Mouse (Mus musculus): ENCODE results near the gene Capn2. TPM values are rescaled to one million over a fixed set of nuclear protein-coding genes. Genes with fewer than 3 reads are reported as not detected.

The Capn2 gene
- polyA plus RNA-seq, 1 experiment from 2014 or later = 107 TPM

DNA sequence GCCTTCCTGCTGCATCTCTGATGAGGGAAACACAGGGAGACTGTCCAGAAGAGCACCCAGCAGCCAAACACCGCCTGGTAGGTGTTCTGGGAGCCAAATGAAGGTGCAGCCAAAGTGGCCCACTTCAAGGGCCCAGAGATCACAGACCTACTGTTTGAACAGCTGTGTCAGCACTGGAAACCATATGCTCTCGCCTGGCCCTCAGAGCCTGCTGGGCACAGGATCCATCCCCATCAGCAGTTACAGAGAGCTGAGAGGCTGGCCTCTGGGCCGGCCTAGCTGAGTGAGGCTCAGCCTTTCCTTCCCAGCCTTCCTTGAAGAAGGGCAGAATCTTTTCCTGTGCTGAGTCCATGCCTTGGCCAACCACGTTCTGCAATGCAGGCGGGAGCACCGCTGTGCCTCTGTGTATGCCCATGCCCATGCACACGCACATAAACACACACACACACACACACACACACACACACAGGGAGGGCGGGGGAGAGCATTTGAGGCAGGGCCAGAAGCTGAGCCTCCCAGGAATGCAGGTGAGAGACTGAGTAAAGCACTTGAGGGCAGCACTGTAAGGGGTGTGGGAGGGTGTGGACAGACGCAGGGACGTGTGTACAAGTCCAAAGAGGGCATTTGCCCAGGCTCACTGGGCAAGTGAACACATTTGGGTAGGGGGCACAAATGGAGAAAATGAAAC, 8.2 kb downstream of the Capn2 start:
- Histone ChIP-seq H3K4me2 (no peak overlapping the region), H3K27ac (no peak overlapping the region), H3K4me3 (replicated peaks) (no peak overlapping the region), H3K9ac (no peak overlapping the region), H3K27me3 (replicated peaks) (no peaks in the 10 kb centered on the region), H3K4me1 (peaks cover 22% of the 10 kb centered on the region), H3K36me3 (peaks cover 23% of the 10 kb centered on the region), H3K9me3 (no peaks in the 10 kb centered on the region)
- 0 out of 2 replicates have a peak, but pooled peaks have one; percentile 20 for ATAC-seq (ENCODE audit: insufficient read depth, low FRiP score, low read depth)
- 69% methylated on average over 10 of the region's 10 CpGs for WGBS

DNA sequence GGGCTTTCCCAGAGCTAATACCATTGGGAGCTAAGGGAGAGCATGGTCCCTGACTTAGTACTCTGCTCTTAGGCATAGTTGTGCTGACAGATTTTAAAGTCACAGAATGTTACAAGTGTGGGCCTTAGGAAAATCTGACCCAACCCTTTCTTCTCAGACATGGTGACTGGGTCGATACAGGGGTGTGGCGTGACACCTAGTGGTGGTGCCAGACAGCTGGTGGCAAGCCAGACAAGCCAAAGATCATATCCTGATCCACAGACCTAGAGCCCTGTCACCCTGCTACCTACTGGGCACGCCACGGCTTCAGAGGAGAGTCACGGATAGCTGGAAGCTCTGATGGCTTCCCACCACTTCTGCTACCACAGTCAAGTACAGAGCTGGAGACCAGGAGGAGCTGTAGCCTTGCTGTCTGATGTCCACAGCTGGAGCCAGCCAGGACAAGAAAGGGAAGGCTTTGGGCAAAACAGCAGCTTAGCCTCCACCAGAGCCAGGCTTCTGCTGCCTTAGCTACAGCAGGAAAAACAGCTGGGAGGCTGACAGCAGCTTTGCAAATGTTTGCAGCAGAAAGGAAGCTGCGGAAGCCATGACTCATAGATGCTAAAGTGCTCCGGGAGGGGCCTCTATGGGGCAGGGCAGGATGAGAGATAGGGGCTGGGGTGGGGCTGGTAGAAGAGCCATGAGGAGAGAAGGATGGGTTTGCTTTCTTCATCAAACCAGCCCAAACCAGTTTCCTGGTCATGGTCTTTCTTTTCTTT, 11.0 kb downstream of the Capn2 start:
- H3K4me2 ChIP-seq = peak overlapping the region; percentile 33; the same call in 1 of the 2 replicates
- H3K9me3 ChIP-seq = no peaks in the 10 kb centered on the region
- no peak overlapping the region for H3K4me3 ChIP-seq (replicated peaks)
- 29% methylated on average over 7 of the region's 7 CpGs for WGBS
- H3K27me3 ChIP-seq (replicated peaks) = no peaks in the 10 kb centered on the region
- H3K27ac ChIP-seq = peak overlapping the region; percentile 88
- no peak overlapping the region for H3K9ac ChIP-seq
- H3K36me3 ChIP-seq = peaks cover 23% of the 10 kb centered on the region
- peaks cover 41% of the 10 kb centered on the region for H3K4me1 ChIP-seq
- ATAC-seq (ENCODE audit: insufficient read depth, low FRiP score, low read depth) = peak; percentile 63

DNA sequence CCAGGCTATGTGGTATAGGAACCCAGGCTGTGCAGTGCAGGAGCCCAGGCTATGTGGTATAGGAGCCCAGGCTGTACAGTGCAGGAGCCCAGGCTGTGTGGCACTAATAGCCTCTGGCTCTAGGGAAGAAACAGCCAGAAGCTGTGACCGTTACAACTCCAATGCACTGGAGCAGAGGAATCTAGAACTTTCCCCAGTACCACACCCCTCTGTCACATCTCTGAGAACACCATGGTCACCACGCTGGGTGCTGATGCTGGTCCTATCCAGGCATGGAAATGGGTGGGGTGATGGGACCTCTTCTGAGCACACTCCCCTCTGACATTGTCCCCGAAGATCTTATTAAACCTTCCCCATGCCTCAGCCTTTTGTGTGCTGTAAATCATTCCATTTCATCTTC, 12.1 kb downstream of the Capn2 start:
- Histone ChIP-seq H3K4me2 (no peak overlapping the region), H3K27me3 (replicated peaks) (no peaks in the 10 kb centered on the region), H3K27ac (no peak overlapping the region), H3K36me3 (peaks cover 14% of the 10 kb centered on the region; the same call in 1 of the 2 replicates), H3K9ac (no peak overlapping the region), H3K4me3 (replicated peaks) (no peak overlapping the region), H3K4me1 (peaks cover 46% of the 10 kb centered on the region), H3K9me3 (no peaks in the 10 kb centered on the region)
- 90% methylated on average over 3 of the region's 3 CpGs for WGBS
- ATAC-seq (ENCODE audit: insufficient read depth, low FRiP score, low read depth) = no peak

- Histone ChIP-seq H3K27ac (peak overlapping the region; percentile 80), H3K4me2 (peak overlapping the region; percentile 38; the same call in 1 of the 2 replicates), H3K9ac (no peak overlapping the region), H3K9me3 (no peaks in the 10 kb centered on the region), H3K36me3 (0 out of 2 replicates have a peak, but pooled peaks cover 7% of the 10 kb centered on the region), H3K4me1 (peaks cover 56% of the 10 kb centered on the region), H3K27me3 (replicated peaks) (no peaks in the 10 kb centered on the region), H3K4me3 (replicated peaks) (no peak overlapping the region)
- WGBS = 17% methylated on average over 4 of the region's 4 CpGs
- ATAC-seq (ENCODE audit: insufficient read depth, low FRiP score, low read depth) = peak; percentile 45; the same call in 1 of the 2 replicates
These were observed 13.2 kb downstream of the Capn2 start for GRCm38 (mm10) chr1:182504223-182504622.

DNA sequence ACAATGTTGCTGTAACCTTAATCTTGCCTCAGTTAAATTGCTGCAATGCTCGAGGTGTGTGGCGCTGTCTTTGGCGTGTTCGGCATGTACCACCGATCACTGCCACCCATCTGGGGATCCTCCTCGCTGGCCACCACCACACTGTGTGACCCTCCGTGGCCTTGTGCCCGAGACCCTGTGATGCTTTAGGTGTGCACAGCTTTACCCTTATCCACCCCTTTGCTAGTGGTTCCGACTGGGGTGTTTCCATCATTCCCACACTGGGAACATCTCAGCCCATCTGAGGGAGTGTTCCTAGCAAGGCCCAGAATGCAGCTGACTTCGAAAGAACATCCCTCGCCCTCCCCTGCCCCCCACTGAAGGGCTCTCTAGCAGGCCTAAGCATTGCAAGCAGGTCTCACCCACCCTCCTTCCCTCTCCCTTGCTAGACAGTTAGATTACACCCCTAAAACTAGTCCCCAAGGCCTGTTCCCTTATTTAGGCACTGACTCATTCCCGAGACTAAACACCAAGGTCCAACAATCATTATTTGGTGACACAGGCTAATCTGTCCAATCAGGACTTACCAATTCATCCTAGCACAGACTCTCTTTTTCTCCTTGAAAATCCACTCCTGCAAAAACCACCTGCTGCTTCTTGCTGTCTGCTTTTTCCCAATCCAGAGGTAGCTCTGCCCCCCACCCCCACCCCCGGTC, 14.1 kb downstream of the Capn2 start:
- WGBS = 84% methylated on average over 13 of the region's 13 CpGs
- Histone ChIP-seq H3K9ac (no peak overlapping the region), H3K27ac (peak overlapping the region; percentile 80; the same call in 1 of the 2 replicates), H3K9me3 (no peaks in the 10 kb centered on the region), H3K27me3 (replicated peaks) (no peaks in the 10 kb centered on the region), H3K4me1 (peaks cover 56% of the 10 kb centered on the region), H3K4me2 (no peak overlapping the region), H3K4me3 (replicated peaks) (no peak overlapping the region), H3K36me3 (no peaks in the 10 kb centered on the region)
- ATAC-seq (ENCODE audit: insufficient read depth, low FRiP score, low read depth) = no peak

GRCm38 (mm10) chr1:182502491-182503050, 14.8 kb downstream of the Capn2 start:
- 83% methylated on average over 7 of the region's 7 CpGs for WGBS
- Histone ChIP-seq H3K9me3 (no peaks in the 10 kb centered on the region), H3K4me1 (peaks cover 56% of the 10 kb centered on the region), H3K4me3 (replicated peaks) (no peak overlapping the region), H3K9ac (no peak overlapping the region), H3K27ac (no peak overlapping the region), H3K27me3 (replicated peaks) (no peaks in the 10 kb centered on the region), H3K4me2 (no peak overlapping the region), H3K36me3 (no peaks in the 10 kb centered on the region)
- no peak for ATAC-seq (ENCODE audit: insufficient read depth, low FRiP score, low read depth)

GRCm38 (mm10) chr1:182501815-182502405, 15.5 kb downstream of the Capn2 start:
- Histone ChIP-seq H3K4me3 (replicated peaks) (no peak overlapping the region), H3K27me3 (replicated peaks) (no peaks in the 10 kb centered on the region), H3K4me2 (no peak overlapping the region), H3K27ac (no peak overlapping the region), H3K36me3 (no peaks in the 10 kb centered on the region), H3K4me1 (peaks cover 62% of the 10 kb centered on the region), H3K9ac (no peak overlapping the region), H3K9me3 (no peaks in the 10 kb centered on the region)
- ATAC-seq (ENCODE audit: insufficient read depth, low FRiP score, low read depth) = no peak
- 80% methylated on average over 7 of the region's 7 CpGs for WGBS

DNA sequence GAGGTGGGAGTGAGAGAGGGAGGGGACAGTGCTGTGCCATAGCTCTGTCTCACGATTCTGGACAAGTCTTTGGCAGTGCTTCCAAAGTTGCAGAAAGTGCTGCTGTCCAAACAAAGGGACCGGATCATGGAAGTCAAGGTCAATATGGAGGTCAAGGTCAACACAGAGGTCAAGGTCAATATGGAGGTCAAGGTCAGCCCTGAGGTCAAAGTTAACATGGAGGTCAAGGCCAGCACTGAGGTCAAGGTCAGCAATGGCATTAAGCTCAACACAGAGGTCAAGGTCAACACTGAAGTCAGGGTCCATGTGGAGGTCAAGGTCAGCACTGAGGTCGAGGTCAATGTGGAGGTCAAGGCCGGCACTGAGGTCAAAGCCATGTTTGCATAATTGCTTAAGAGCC, 16.6 kb downstream of the Capn2 start:
- 75% methylated on average over 4 of the region's 4 CpGs for WGBS
- no peak overlapping the region for H3K9ac ChIP-seq

GRCm38 (mm10) chr1:182500224-182500623, 17.2 kb downstream of the Capn2 start:
- no peaks in the 10 kb centered on the region for H3K9me3 ChIP-seq
- WGBS = 72% methylated on average over 4 of the region's 4 CpGs
- H3K4me2 ChIP-seq = no peak overlapping the region
- no peak overlapping the region for H3K9ac ChIP-seq
- peaks cover 58% of the 10 kb centered on the region for H3K4me1 ChIP-seq
- no peak for ATAC-seq (ENCODE audit: insufficient read depth, low FRiP score, low read depth)
- H3K27ac ChIP-seq = 0 out of 2 replicates have a peak overlapping the region, but pooled peaks have one; percentile 26
- no peaks in the 10 kb centered on the region for H3K36me3 ChIP-seq
- H3K4me3 ChIP-seq (replicated peaks) = no peak overlapping the region
- no peaks in the 10 kb centered on the region for H3K27me3 ChIP-seq (replicated peaks)

More for the DNA sequence above, 16.6 kb downstream of the Capn2 start:
- Histone ChIP-seq H3K27ac (no peak overlapping the region), H3K4me1 (peaks cover 63% of the 10 kb centered on the region), H3K4me3 (replicated peaks) (no peak overlapping the region), H3K4me2 (no peak overlapping the region), H3K9me3 (no peaks in the 10 kb centered on the region), H3K27me3 (replicated peaks) (no peaks in the 10 kb centered on the region), H3K36me3 (no peaks in the 10 kb centered on the region)
- ATAC-seq (ENCODE audit: insufficient read depth, low FRiP score, low read depth) = no peak

- WGBS = 50% methylated on average over 9 of the region's 9 CpGs
- Histone ChIP-seq H3K36me3 (no peaks in the 10 kb centered on the region), H3K9me3 (no peaks in the 10 kb centered on the region), H3K4me3 (replicated peaks) (no peak overlapping the region), H3K9ac (no peak overlapping the region), H3K4me2 (no peak overlapping the region), H3K4me1 (peaks cover 51% of the 10 kb centered on the region), H3K27me3 (replicated peaks) (no peaks in the 10 kb centered on the region), H3K27ac (peak overlapping the region; percentile 59; the same call in 1 of the 2 replicates)
- ATAC-seq (ENCODE audit: insufficient read depth, low FRiP score, low read depth) = peak; percentile 40
These were observed 17.8 kb downstream of the Capn2 start for GRCm38 (mm10) chr1:182499443-182500089.

- Histone ChIP-seq H3K27ac (0 out of 2 replicates have a peak overlapping the region, but pooled peaks have one; percentile 37), H3K36me3 (no peaks in the 10 kb centered on the region), H3K4me3 (replicated peaks) (no peak overlapping the region), H3K9me3 (no peaks in the 10 kb centered on the region), H3K9ac (no peak overlapping the region), H3K4me2 (no peak overlapping the region), H3K4me1 (peaks cover 34% of the 10 kb centered on the region), H3K27me3 (replicated peaks) (no peaks in the 10 kb centered on the region)
- ATAC-seq (ENCODE audit: insufficient read depth, low FRiP score, low read depth) = no peak
- 51% methylated on average over 4 of the region's 4 CpGs for WGBS
These were observed 19.7 kb downstream of the Capn2 start for GRCm38 (mm10) chr1:182497736-182498135.

Measured in stomach, embryonic 15.5 days (tissue).